Mouse (Mus musculus): ENCODE measurements around the gene Pla1a. TPM values are rescaled to one million over a fixed set of nuclear protein-coding genes. Genes with fewer than 3 reads are reported as not detected.
A peak's percentile ranks its signal among the peaks of the same experiment; 100 is the strongest.

Pla1a gene
- polyA plus RNA-seq, 2 experiments from 2014 or later = not detected

- ATAC-seq = no peak
Observed at GRCm38 (mm10) chr16:38433514-38433913, 569 bp upstream of the Pla1a start.

- no peak for ATAC-seq
Observed at GRCm38 (mm10) chr16:38431446-38432185, 1.3 kb downstream of the Pla1a start.

GRCm38 (mm10) chr16:38425799-38426198 lies 7.1 kb downstream of the Pla1a start:
- ATAC-seq = no peak

GRCm38 (mm10) chr16:38425374-38425773 lies 7.6 kb downstream of the Pla1a start:
- no peak for ATAC-seq

GRCm38 (mm10) chr16:38414953-38415352 lies 18.0 kb downstream of the Pla1a start:
- no peak for ATAC-seq

GRCm38 (mm10) chr16:38408416-38408815 lies 24.5 kb downstream of the Pla1a start:
- no peak for ATAC-seq

GRCm38 (mm10) chr16:38407584-38407983 lies 25.4 kb downstream of the Pla1a start:
- ATAC-seq = no peak

- ATAC-seq = no peak
Observed at GRCm38 (mm10) chr16:38406708-38407107, 26.2 kb downstream of the Pla1a start.

- ATAC-seq = no peak
Observed at GRCm38 (mm10) chr16:38406293-38406692, 26.7 kb downstream of the Pla1a start.

- peak; percentile 78 for ATAC-seq
Observed at GRCm38 (mm10) chr16:38403639-38404038, 29.3 kb downstream of the Pla1a start.

- ATAC-seq = no peak
Observed at GRCm38 (mm10) chr16:38401468-38401867, 31.5 kb downstream of the Pla1a start.

GRCm38 (mm10) chr16:38400311-38400960 lies 32.5 kb downstream of the Pla1a start:
- ATAC-seq = no peak

GRCm38 (mm10) chr16:38399531-38400231 lies 33.3 kb downstream of the Pla1a start:
- ATAC-seq = peak; percentile 32

GRCm38 (mm10) chr16:38399076-38399475 lies 33.9 kb downstream of the Pla1a start:
- ATAC-seq = no peak

- ATAC-seq = no peak
Observed at GRCm38 (mm10) chr16:38398266-38398665, 34.7 kb downstream of the Pla1a start.

- no peak for ATAC-seq
Observed at GRCm38 (mm10) chr16:38396155-38396554, 36.8 kb downstream of the Pla1a start.

- no peak for ATAC-seq
Observed at GRCm38 (mm10) chr16:38395060-38395730, 37.8 kb downstream of the Pla1a start.

- ATAC-seq = no peak
Observed at GRCm38 (mm10) chr16:38394191-38394618, 38.7 kb downstream of the Pla1a start.

- ATAC-seq = no peak
Observed at GRCm38 (mm10) chr16:38392126-38392894, 40.6 kb downstream of the Pla1a start.

GRCm38 (mm10) chr16:38390322-38390721 lies 42.6 kb downstream of the Pla1a start:
- no peak for ATAC-seq

GRCm38 (mm10) chr16:38389284-38389893 lies 43.6 kb downstream of the Pla1a start:
- no peak for ATAC-seq

GRCm38 (mm10) chr16:38388757-38389156 lies 44.2 kb downstream of the Pla1a start:
- no peak for ATAC-seq

Data from activated CD4-positive, CD25-positive, alpha-beta regulatory T cell, adult 4 months (primary cell).